Mouse (Mus musculus): Measurements from ENCODE around the gene Myl6. TPM values are rescaled to one million over a fixed set of nuclear protein-coding genes. Genes with fewer than 3 reads are reported as not detected.

Gene Myl6
- polyA plus RNA-seq, 1 experiment from 2014 or later: 1,001 TPM

DNA sequence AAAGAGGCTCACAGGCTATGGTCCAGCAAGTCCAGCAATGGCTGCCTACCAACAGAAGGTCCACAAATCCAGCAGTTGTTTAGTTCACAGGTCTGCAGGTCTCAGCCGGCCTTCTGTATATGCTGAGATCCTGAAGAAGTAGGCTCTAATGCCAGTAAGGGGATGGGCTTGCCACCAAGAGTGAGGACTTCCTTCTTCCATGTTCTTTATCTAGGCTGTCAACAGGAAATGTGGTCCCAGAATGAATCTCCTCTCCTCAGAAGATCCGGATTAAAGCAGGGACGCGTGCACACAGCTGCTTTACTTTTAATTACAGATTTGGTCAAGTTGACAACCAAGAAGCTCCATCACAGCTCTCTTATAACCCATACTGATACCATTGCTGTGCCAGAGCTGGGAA, 48.5 kb downstream of the Myl6 start:
- Histone ChIP-seq H3K9me3 (no peaks in the 10 kb centered on the region), H3K4me2 (no peak overlapping the region), H3K27ac (no peak overlapping the region), H3K4me3 (no peak overlapping the region), H3K27me3 (no peaks in the 10 kb centered on the region), H3K36me3 (peaks cover 19% of the 10 kb centered on the region), H3K9ac (no peak overlapping the region), H3K4me1 (no peaks in the 10 kb centered on the region)
- 89% methylated on average over 4 of the region's 4 CpGs for WGBS
- no peak for ATAC-seq (ENCODE audit: insufficient number of reproducible peaks, insufficient read depth, low FRiP score, low TSS enrichment, low read depth)

DNA sequence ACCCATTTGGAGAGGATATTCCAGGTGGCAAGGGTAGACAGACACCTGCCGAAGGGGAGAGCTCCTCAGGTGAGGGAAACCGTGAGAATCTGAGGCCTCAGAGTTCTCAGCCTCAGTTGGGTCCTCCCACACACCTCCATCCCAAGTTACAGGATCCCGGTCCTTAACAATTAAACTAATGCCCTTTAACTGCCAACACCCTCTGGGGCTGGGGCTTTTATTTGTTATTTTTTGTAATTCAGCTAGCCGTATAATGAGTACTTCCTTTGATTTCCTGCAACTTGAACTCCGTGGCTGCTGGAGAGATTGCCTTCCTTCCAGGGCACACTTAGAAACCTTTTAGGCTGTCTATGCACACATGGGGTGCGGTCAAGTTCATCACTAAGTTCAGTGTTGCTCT, 49.6 kb downstream of the Myl6 start:
- no peak overlapping the region for H3K4me2 ChIP-seq
- peaks cover 29% of the 10 kb centered on the region for H3K36me3 ChIP-seq
- ATAC-seq (ENCODE audit: insufficient number of reproducible peaks, insufficient read depth, low FRiP score, low TSS enrichment, low read depth): no peak
- H3K4me3 ChIP-seq: no peak overlapping the region
- no peaks in the 10 kb centered on the region for H3K27me3 ChIP-seq
- H3K9ac ChIP-seq: no peak overlapping the region
- no peaks in the 10 kb centered on the region for H3K4me1 ChIP-seq
- H3K27ac ChIP-seq: no peak overlapping the region
- WGBS: 62% methylated on average over 6 of the region's 6 CpGs
- no peaks in the 10 kb centered on the region for H3K9me3 ChIP-seq

DNA sequence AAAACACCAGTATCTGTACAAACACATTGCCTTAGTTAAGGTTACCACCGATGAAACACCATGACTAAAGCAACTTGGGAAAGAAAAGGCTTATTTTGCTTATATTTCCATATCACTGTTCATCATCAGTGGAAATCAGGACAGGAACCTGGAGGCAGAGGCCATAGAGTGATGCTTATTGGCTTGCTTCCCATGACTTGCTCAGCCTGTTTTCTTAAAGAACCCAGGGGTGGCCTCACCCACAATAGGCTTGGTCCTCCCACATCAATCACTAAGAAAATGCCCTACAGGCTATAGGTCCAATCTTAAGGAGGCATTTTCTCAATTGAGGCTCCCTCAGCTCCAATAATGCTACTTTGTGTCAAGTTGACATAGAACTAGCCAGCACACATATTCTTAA, 51.2 kb downstream of the Myl6 start:
- ATAC-seq (ENCODE audit: insufficient number of reproducible peaks, insufficient read depth, low FRiP score, low TSS enrichment, low read depth): no peak
- H3K27me3 ChIP-seq: no peaks in the 10 kb centered on the region

DNA sequence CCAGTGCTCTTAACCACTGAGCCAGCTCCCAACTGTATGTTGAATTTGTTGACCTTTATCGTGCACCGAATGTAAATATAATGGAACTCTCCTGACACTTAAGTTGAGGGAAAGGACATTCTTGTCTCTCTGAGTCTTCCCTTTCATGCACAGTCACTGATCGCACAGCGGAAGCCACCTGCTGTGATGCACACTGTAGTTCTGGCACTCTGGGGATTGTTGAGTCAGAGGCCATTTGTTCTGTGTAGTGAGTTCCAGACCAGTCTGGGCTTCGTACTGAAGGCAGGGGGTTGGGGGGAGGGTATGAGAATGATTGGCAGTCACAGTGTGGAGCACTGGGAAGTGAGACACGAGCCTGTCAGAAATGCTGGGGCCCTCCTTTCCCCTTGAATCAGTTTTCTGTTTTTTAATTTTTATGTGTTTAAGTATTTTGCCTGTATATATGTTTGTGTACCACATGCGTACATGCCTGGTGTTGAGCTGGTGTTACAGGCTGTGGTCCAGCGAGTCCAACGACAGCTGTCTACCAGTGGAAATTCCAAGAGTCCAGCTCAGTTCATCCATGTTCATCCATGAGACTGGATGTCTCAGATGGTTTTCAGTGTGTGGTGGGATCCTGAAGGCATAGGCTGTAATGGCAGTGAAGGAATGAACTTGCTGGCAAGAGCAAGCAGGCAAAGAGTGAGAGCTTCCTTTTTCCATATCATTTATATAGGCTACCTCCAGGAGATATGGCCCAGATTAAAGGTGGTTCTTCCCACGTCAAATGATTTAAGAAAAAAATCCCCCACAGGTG, 52.4 kb downstream of the Myl6 start:
- 89% methylated on average over 10 of the region's 10 CpGs for WGBS
- ATAC-seq (ENCODE audit: insufficient number of reproducible peaks, insufficient read depth, low FRiP score, low TSS enrichment, low read depth): no peak
- peaks cover 56% of the 10 kb centered on the region for H3K36me3 ChIP-seq

More for the DNA sequence above, 51.2 kb downstream of the Myl6 start:
- H3K36me3 ChIP-seq: peaks cover 45% of the 10 kb centered on the region
- no peak overlapping the region for H3K27ac ChIP-seq
- H3K9ac ChIP-seq: no peak overlapping the region
- no peaks in the 10 kb centered on the region for H3K4me1 ChIP-seq
- WGBS: 64% methylated on average over 1 of the region's 1 CpGs
- H3K4me3 ChIP-seq: no peak overlapping the region
- no peaks in the 10 kb centered on the region for H3K9me3 ChIP-seq
- no peak overlapping the region for H3K4me2 ChIP-seq

More for the DNA sequence above, 52.4 kb downstream of the Myl6 start:
- H3K4me1 ChIP-seq: no peaks in the 10 kb centered on the region
- no peak overlapping the region for H3K9ac ChIP-seq
- no peak overlapping the region for H3K4me3 ChIP-seq
- no peaks in the 10 kb centered on the region for H3K27me3 ChIP-seq
- no peak overlapping the region for H3K27ac ChIP-seq
- H3K9me3 ChIP-seq: no peaks in the 10 kb centered on the region
- no peak overlapping the region for H3K4me2 ChIP-seq

Small RNAs within 50 kb of the gene (microRNA-seq; reads per million reads assigned to microRNA genes)
- gene Mir6916: not detected
- gene Mir8105: not detected

Other genes starting within 250 kb of the Myl6 start
- gene Apon, start 240.0 kb downstream of the Myl6 start, polyA plus RNA-seq (2015; fragmentation: Nextera tagmentation; extraction: Ambion mirVana): 0.58 and 0.62 TPM in 2 replicates
- gene Apof, start 225.5 kb downstream of the Myl6 start, polyA plus RNA-seq (2015; fragmentation: Nextera tagmentation; extraction: Ambion mirVana): 2.0 TPM in 1 of 2 replicates, not detected in the other
- 15.7 and 19.0 TPM in 2 replicates for gene Stat2, start 223.6 kb downstream of the Myl6 start, polyA plus RNA-seq (2015; fragmentation: Nextera tagmentation; extraction: Ambion mirVana)
- gene Il23a, start 195.4 kb downstream of the Myl6 start, polyA plus RNA-seq (2015; fragmentation: Nextera tagmentation; extraction: Ambion mirVana): 0.23 and 0.25 TPM in 2 replicates
- gene Pan2, start 190.8 kb downstream of the Myl6 start, polyA plus RNA-seq (2015; fragmentation: Nextera tagmentation; extraction: Ambion mirVana): 31.8 and 32.3 TPM in 2 replicates
- 349 and 362 TPM in 2 replicates for gene Cnpy2, start 171.7 kb downstream of the Myl6 start, polyA plus RNA-seq (2015; fragmentation: Nextera tagmentation; extraction: Ambion mirVana)
- 160 and 179 TPM in 2 replicates for gene Cs, start 156.4 kb downstream of the Myl6 start, polyA plus RNA-seq (2015; fragmentation: Nextera tagmentation; extraction: Ambion mirVana)
- gene Coq10a, start 125.1 kb downstream of the Myl6 start, polyA plus RNA-seq (2015; fragmentation: Nextera tagmentation; extraction: Ambion mirVana): 13.1 and 16.2 TPM in 2 replicates
- gene Ankrd52, start 117.0 kb downstream of the Myl6 start, polyA plus RNA-seq (2015; fragmentation: Nextera tagmentation; extraction: Ambion mirVana): 15.0 and 16.0 TPM in 2 replicates
- 0.20 and 0.92 TPM in 2 replicates for gene Slc39a5, start 92.9 kb downstream of the Myl6 start, polyA plus RNA-seq (2015; fragmentation: Nextera tagmentation; extraction: Ambion mirVana)
- 72.3 and 73.0 TPM in 2 replicates for gene Nabp2, start 82.7 kb downstream of the Myl6 start, polyA plus RNA-seq (2015; fragmentation: Nextera tagmentation; extraction: Ambion mirVana)
- 45.4 and 46.7 TPM in 2 replicates for gene Rnf41, start 82.5 kb downstream of the Myl6 start, polyA plus RNA-seq (2015; fragmentation: Nextera tagmentation; extraction: Ambion mirVana)
- gene Smarcc2, start 34.9 kb downstream of the Myl6 start, polyA plus RNA-seq (2015; fragmentation: Nextera tagmentation; extraction: Ambion mirVana): 111 and 119 TPM in 2 replicates
- 2.8 and 4.0 TPM in 2 replicates for gene Myl6b, start 4.5 kb upstream of the Myl6 start, polyA plus RNA-seq (2015; fragmentation: Nextera tagmentation; extraction: Ambion mirVana)
- 21.4 and 23.1 TPM in 2 replicates for gene Esyt1, start 31.7 kb upstream of the Myl6 start, polyA plus RNA-seq (2015; fragmentation: Nextera tagmentation; extraction: Ambion mirVana)
- gene Zc3h10, start 53.6 kb upstream of the Myl6 start, polyA plus RNA-seq (2015; fragmentation: Nextera tagmentation; extraction: Ambion mirVana): 13.5 and 15.5 TPM in 2 replicates
- 4,323 and 4,329 TPM in 2 replicates for gene Rpl41, start 55.2 kb upstream of the Myl6 start, polyA plus RNA-seq (2015; fragmentation: Nextera tagmentation; extraction: Ambion mirVana)
- gene Pa2g4, start 71.8 kb upstream of the Myl6 start, polyA plus RNA-seq (2015; fragmentation: Nextera tagmentation; extraction: Ambion mirVana): 188 and 206 TPM in 2 replicates
- gene Erbb3, start 95.5 kb upstream of the Myl6 start, polyA plus RNA-seq (2015; fragmentation: Nextera tagmentation; extraction: Ambion mirVana): 14.8 and 16.1 TPM in 2 replicates
- gene Rps26, start 132.6 kb upstream of the Myl6 start, polyA plus RNA-seq (2015; fragmentation: Nextera tagmentation; extraction: Ambion mirVana): 893 and 949 TPM in 2 replicates
- 5.3 and 5.5 TPM in 2 replicates for gene Ikzf4, start 151.8 kb upstream of the Myl6 start, polyA plus RNA-seq (2015; fragmentation: Nextera tagmentation; extraction: Ambion mirVana)
- 18.9 and 21.8 TPM in 2 replicates for gene Suox, start 179.9 kb upstream of the Myl6 start, polyA plus RNA-seq (2015; fragmentation: Nextera tagmentation; extraction: Ambion mirVana)
- gene Rab5b, start 202.1 kb upstream of the Myl6 start, polyA plus RNA-seq (2015; fragmentation: Nextera tagmentation; extraction: Ambion mirVana): 82.6 and 84.1 TPM in 2 replicates
- gene Pmel, start 210.1 kb upstream of the Myl6 start, polyA plus RNA-seq (2015; fragmentation: Nextera tagmentation; extraction: Ambion mirVana): 8.2 and 8.3 TPM in 2 replicates
- gene Cdk2, start 210.9 kb upstream of the Myl6 start, polyA plus RNA-seq (2015; fragmentation: Nextera tagmentation; extraction: Ambion mirVana): 120 and 127 TPM in 2 replicates